Mouse (Mus musculus): ENCODE measurements around the gene Psmb6.

The Psmb6 gene

DNA sequence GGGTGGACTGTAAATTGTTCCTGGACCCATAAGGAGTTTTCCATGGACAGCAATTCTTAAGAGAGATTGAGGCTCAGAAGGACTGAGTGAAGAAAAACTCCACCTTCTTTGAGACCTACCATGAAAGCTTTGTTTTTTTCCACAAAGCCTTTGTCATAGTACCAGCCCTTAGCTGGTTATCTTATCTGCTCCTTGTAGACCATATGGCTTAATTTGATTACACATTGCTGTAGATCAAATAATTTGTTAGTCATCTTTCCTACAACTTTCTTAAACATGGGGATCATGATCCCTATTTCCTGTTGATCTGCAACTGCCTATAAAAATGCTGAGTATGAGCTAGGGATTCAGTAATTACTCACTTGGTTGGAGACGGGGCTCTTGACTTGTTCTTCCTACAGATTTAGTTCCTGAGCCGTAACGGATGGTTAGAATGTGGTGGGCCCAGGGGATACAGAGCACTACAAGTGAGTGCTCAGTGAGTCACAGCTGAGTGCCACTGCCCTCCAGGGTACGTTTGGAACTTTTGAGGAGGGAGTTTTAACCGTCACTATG, 47.3 kb downstream of the Psmb6 start:
- DNase-seq, result no peak

DNA sequence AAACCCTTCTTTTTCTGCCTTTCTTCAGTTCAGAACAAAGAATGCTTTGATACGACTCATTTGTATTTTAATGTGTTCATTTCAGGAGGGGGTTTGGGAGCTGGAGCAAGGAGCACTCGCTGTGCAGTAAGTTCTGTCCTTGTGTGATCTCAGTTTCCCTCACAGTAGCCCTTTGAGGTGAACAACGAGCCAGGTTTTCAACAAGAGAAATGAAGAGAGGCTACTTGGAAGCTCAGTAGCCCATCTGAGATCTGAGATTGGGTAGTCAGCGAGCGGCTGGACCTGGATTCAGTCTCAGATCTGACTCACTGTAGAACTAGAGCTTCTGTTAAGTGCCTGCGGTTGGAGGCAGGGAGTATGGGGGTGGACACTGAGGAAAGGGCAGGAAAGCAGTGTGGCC, 48.7 kb downstream of the Psmb6 start:
- DNase-seq, result no peak

DNA sequence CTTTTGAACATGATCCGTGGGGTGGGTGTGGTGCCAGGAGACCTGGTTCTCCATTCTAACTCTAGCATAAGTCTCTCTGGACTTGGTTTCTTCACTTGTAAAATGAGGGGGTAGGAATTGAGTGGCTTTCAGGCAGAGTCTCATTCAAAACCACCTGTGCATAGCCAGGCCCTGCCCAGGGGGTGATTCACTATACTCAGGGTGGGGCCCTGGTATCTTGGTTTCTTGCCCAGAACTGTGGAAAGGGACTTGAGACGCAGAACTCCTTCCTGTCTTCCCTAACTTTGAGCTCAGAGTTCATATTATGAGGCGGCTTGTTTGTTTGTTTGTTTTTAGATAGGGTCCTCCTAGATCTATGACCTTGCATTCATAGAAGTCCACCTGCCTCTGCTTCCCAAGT, 52.0 kb downstream of the Psmb6 start:
- peak; percentile 41 for DNase-seq
